Mouse (Mus musculus) urinary bladder, postnatal 4 days (tissue): ENCODE results near the gene Smim24.

Source experiments
- DNase-seq, 2 experiments: peaks; one replicate each; pipeline ENCODE4 v3.0.0; 2021 to 2022; ENCODE audit warnings: low spot score in 2 of 2

Gene Smim24

DNA sequence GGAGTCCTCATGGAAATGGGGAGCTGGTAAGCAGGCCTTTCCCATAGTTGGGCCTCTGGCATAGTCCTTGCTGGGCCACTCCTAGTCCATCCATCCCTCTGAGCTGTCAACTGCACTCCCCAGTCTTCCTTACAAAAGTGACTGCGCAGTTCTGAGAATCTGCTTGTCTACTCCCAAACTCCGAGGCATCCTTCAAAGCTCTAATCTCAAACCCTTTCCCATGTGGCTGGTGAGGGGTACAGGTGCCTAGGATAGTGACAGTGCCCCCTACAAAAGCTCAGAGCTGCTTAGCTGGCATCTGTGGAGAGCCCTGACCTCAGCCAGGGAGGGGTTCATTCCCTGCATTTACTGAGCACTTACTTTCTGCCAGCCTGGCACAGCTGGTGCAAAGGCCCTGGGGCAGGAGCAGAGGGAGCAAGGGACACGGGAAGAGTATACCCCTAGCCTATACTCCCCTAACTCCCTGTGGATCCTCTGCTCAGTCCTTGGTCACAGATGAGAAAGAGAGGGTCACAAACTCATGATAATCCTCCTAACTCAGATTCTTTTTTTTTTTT lies 29.9 kb downstream of the Smim24 start:
- peak; percentile 16 to 54 for DNase-seq

DNA sequence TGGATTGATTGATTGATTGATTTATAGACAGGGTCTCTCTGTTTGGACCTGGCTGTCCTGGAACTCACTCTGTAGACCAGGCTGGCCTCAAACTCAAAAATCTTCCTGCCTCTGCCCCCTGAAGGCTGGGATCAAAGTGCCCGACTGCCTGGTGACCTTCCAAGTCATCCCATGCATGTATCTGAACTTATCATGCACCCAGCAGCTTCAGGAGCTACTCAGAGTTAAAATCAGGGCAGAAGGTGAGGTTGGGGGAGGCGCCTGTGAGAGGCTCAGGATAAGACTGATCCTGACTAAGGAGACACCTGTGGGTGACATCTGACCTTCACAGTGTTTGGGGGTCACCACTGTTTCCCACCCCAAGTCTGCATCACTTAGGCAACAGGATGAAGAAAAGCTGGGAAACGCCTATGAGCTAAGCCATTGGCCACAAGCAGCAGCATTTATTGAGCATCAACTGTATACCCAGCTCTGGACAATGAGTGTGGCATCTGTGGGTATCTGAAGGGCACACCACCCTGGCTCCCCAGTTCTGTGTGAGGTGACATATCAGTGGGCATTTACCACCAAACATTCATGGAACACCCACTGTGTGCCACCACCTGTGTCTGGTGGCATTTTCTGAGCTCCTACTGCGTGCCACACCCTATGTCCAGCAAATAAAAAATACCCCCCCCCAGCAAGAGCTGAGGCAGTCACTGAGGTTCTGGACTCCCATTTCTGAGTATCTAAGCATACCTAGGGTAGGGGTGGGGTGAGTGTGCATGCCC lies 30.8 kb downstream of the Smim24 start:
- DNase-seq: no peak

DNA sequence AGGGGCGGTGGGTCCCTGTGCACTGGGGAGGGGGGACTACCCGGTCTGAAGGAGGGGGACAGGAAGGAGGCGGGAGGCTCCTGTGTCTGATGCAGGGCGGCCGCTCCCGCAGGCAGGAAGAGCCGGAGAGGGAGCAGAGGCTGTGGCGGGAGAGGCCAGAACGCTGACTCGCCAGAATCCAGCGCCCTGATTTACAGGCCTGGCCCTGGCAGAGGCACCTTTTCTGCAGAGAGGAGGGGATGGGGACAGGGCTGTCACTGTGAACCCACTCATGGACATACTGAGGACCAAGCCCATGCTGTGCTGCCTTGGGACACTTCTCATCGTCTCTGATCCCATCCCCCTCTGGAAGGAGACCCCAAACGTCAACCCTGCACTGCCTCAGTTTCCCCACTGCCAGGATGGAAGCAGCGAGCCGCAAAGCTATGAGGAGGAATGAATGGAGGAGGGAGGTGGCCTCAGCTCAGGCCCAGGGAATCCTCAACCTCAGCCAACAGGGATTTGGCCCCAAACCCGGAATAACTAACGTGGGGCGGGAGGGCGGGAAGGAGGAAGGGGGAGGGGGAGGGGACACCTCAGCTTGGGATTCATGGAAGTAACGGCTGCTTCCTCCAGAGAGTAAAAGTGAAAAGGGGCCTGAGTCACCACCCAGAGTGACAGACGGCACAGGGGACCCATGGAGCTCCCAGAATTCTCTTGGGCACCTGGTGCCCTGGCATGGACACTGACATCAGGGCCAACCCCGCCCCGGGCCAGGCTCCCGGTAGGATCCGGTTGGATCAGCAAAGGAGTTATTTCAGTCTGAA lies 31.6 kb downstream of the Smim24 start:
- DNase-seq: peak; percentile 44 to 64

DNA sequence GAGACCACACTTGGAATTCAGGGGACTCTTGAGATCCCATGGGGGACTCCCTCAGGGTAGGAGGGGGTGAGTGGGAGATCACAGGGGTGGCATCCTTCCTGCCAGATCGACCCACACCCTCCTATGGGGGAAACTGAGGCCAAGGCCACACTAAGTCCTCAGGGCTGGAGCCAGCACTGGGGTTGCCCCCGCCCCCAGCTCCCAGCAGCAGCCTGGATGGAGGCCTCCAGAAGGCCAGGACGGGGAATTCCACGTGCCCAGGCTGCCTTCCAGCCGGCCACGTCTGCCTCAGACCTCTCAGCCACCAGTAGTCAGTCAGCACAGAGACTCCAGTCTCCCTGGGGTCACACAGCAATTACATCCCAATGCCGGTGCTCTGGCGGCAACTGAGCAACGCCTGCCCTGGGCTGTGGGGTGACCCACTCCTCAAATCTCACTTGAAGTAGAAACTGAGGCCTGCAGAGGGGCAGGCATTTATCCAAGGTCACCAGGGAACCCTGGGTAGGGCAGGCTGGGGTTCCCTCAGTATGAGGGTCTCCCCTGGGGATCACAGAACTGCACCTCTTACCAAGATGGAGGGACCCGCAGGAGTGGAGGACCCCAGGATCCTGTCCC lies 32.5 kb downstream of the Smim24 start:
- DNase-seq: peak; percentile 44 to 58

DNA sequence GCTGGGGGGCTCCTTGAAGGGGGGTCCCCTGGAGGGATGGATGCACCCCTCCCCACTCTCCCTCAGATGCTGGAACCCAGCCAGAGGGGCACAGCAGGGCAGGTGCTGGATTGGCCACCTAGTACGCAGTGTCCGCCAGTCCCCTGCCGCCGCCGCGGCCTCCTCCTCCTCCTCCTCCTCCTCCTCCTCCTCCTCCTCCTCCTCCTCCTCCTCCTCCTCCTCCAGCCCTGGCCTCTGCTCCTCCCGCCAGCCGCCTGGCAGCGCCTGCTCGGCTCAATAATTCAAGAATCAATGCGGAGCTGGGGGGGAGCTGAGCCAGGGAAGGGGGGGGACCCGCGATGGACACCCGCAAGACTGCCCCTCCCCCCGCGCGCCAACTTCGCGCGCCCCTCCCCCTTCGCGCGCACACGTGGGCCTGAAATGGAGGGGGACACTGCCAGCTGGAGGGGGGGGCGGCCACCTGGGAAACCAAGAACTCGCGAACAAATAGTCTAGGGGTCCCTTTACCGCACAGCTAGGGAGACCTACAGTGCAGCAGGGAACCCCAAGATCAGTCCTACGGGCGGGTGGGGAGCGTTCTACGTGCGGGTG lies 33.3 kb downstream of the Smim24 start:
- peak; percentile 21 to 59 for DNase-seq

DNA sequence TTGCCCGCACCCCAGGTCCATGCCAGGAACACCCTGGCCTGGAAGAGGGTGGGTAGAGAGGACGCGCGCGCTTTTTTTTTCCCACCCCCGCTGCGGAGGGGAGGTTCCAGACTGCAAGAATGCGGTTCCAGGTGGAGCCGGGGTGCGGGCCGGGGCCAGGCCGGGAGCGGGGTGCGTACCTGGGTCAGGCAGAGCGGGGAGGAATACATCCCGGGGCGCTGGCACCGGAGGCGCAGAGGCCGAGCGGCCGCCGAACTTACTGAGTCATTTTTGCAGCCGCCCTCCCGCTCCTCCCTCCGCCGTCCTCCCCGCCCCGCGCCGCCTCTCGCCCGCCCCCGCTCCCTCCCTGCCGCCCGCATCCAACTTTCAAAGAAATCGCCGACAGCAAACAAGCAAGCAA lies 34.0 kb downstream of the Smim24 start:
- DNase-seq: peak; percentile 67 to 74

DNA sequence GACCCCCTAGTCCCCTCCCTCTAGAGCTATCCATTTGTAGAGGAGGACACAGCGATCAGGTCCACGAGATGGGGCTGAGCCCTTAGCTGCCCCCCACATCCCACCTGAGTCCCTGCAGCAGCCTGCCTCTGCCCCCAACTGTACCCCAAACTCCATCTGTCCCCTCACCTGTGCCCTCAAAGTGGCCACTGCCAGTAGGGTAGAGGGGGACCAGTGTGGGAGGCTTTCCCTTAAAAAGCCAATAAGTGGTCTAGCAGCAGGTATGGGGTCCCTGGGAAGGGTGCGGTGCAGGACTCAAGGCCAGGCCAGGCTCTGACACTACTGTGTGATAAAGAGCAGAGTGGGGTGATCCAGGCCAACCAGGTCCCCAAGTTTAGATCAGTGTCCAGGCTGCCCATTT lies 34.5 kb downstream of the Smim24 start:
- peak; percentile 16 to 53 for DNase-seq

DNA sequence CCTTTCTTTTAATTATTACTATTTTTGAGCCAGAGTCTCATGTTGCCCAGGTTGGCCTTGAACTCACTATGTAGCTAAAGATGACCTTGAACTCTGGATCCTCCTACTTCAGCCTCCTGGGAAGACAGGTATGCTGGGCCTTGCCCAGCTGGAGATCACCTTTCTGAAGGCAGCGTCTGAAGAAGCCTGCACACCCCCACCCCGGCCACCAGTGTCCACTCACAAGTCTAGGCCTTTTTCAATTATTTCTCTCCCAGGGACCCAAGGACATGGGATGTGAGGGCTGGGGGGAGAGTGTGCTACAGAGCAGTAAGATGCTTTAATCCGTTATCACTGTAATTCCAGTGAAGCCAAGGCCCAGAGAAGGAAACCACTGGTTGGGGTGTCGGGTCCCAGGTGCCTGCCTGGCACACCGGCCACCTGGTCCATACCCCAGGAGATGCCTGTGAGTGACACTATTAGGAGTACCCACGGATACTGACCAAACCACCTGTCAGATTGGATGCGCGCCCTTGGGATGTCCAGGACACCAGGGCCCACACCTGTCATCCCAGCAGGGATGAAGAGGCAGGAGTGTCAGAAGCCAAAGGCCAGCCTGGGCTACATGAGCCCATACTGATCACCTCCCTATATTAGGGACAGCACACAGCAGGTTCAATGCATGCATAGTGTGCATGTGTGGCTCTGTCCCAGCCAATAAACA lies 35.1 kb downstream of the Smim24 start:
- DNase-seq: peak; percentile 18 to 51

DNA sequence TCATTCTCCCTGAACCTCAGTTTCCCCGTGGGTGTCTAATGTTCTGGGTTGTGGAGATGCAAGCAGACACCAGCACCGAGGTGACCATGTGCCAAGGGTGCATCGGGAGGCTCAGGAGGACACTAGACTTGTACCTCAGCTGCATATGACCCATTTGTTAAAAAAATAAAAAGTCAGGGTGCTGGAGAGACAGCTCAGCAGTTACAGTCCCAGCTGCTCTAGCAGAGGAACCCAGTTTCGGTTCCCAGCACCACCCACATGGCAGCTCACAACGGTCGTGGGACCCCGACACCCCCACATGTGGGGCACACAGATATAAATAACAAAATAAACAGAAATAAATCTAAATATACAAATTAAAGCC lies 35.6 kb downstream of the Smim24 start:
- DNase-seq: peak in 1 of 2 experiments; percentile 17

DNA sequence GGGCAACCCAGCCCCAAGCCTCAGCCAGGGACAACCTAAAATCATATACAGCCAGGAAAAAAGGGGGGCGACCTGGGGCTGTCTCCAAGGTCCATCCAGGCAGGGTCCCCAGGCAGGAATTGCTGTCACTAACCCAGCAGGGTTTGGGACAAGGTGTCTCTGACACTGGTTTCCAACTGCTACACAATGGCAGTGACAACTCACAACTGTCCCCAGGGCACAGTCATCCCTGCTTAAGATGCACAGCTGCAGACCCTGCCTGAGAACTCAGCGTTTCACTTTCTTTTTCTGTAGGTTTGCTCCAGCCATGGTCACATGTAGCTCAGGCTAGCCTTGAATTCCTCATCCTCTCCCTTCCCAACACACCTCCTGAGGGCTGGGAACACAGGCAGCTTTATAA lies 36.2 kb downstream of the Smim24 start:
- DNase-seq: peak in 1 of 2 experiments; percentile 17

DNA sequence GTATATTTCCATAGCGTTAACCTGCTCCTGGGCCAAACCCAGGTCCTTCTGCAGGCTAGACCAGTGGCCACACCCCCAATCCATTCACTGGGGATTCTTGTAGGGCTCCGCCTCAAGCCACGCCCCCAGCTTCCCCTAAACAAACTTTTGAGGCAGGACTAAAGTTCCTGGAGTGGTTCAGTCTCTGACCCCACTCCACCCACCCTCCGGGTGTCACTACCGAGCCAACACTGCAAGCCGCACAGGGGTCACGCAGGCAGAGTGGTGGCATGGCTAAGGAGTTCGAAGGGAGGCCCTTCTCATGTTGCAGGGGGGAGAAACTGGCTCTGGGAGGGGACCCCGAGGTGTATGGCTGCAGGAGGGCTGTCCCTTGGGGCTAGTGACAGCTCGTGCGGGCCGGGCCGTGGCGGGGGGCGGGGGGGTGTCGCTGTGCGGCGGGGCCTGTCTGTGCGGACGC lies 36.8 kb downstream of the Smim24 start:
- peak; percentile 80 for DNase-seq

DNA sequence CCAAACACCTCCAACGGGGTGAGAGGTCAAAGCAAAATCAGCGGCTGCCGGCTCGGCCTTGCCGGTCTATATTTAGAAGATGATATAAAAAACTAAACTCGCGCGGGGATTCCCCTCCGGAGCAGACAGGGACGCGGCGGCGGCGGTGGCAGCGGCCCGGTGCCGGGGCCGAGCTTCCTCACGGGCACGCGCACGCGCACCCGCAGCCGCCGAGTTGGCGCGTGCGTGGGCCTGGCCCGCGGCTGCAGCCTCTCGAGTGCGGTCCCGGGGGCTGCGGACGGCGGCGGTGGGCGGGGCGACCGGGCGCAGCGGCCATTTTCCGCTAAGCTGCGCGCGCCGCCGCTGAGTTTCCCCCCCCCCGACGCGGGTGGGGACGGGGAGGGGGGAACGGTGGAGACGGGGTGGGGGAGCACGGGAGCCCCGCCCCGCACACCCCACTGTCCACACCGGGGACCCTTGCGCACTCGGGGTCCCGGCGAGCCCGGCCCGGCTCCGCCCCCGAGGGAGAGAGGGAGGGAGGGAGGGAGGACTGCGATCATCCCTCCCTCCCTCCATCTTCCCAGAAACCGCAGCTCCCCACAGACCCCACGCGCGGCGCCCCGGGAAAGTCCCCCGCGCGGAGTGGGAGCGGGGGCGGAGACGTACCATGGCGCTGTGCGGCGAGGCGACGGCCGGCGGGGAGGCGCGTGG lies 37.4 kb downstream of the Smim24 start:
- DNase-seq: peak; percentile 74 to 79

DNA sequence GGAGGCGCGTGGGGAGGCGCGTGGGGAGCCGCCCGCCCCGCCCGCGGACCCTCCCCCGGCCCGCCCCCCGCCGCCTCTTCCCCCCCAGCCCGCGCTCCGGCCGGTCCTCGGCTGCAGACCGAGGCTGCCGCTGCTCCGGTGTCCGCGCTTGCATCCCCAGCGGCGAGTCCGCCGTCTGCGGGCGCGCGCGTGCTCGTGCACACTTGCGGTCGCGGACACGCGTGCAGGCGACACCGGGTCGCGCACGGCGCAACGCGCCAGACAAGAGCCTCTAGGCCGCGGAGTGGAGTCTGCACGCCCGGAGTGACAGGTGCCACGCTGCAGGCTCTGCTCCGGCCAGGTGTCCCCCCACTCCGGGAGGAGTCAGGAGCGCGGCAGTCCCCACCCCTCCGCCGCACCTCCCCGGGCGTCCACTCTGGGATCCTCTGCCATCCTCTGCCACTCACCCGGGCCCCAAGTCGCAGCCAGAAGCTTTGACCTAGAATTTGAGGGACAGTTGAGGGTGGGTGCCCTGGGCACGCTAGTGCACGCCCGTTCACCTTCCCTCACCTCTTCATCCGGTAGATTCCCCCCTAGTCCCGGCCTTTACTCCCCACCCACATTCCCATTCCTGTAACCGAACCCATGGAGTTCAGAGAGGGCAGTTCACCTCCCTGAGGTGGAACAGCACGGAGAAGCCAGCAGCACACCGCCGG lies 38.1 kb downstream of the Smim24 start:
- peak; percentile 61 for DNase-seq

DNA sequence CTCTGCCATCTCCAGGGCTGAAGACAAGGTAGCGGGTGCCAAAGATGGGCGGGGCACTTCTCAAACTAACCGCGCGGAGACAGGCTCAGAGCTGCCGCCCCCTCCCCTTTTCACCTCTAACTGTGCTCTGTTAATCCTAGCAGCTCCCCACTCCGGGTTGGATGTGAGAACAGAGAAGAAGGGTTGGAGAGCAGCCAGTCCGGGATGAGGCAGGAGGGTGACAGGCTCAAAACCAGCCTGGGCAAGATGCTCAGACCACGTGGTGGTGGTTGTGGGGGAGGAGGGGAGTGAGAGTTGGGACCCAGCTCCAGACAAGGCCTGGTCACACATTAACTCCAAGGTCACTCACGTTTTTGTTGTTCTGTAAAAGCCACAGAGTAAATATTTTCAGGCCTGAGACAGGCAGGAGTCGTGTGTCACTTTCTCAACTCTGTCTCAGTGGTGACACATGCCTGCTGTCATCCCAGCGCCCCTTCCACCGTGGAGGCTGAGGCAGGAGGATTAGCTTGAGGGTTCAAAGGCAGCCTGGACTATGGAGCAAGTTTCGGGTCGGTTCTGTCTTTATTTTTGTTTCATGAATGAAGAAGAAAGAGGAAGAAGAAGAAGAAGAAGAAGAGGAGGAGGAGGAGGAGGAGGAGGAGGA lies 38.8 kb downstream of the Smim24 start:
- peak; percentile 20 to 58 for DNase-seq

DNA sequence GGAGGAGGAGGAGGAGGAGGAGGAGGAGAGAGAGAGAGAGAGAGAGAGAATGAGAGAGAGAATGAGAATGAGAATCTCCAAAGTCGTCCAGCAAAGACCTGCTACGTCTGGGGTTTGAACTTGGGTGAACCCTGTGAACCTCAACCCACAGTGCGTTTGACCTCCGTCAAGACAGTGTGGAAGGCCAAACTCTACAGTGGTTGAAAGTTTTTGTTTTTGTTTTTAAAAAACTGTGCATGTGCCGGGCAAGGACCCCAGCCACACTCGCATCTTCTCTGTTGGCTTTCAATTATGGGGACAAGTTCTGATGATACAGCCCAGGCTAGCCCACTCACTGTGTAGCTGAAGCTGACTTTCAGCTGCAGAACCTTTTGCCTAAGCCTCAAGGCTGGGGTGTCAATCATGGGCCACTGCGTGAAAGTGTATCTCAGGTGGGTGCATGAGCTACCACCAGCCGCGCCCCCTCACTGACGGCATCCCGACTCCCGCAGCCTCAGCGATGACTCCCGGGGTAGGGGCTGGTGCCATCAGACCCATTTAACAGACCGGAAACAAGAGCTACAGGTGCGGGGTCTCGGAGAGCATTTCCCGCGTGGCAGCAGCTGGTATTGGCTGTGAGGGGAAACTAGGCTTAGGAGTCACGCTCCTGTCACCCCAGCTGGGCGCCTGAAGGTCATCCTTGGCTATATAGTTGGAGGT lies 39.5 kb downstream of the Smim24 start:
- peak; percentile 22 to 58 for DNase-seq

DNA sequence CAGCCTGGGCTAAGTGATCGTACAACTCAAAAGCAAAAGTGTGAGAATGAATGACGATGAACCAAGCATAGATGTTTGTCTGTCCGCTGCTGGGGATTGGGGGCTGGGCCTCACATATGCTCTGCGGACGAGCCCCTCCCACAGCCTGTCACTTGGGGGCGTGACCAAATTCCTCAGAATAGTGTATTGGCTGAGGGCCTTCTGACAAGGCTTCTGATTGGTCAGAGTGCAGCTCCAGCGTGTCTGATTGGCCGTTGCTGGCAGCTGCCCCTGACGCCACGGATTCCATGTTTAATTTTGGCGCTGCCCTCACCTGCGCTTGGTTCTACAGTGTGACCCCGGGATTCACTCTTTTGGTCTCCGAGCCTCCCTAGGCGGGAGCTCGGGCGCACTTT lies 40.0 kb downstream of the Smim24 start:
- peak; percentile 89 to 91 for DNase-seq

DNA sequence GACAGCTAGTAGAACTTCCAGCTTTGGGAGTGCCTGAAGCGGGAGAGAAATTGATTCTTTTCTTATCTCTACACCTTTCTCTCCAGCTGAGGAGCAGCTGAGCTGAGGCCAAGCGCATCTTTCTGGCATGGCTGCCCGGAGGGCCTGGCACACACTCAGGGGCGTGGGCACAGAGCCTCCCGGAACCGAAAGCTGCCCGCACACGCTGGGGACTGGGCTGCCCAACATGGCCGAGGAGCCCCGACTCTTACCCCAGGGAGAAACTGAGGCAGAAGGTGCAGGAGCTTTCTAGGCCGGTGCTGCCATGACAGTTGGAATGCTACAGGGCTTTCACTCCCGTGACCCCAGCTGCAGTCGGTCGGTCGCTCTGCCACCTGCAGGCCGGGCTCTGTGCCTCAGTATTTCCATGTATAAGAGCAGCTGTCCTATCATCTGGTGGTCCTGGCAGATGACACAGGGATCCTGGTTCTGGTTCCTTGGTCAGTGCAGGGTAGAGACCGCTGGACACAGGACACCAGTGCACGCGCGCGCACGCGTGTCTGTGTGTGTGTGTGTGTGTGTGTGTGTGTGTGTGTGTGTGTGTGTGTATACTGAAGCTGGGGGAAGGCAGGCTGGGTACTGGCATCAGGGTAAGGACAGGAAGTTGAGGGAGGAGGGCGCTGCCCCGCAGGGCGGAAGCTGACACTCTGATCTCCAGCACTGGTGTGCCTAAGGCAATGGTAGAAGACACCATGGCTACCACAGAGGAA lies 40.9 kb downstream of the Smim24 start:
- DNase-seq: peak; percentile 35 to 57
